Mouse (Mus musculus): Measurements from ENCODE around the gene Smim1. TPM values are rescaled to one million over a fixed set of nuclear protein-coding genes. Genes with fewer than 3 reads are reported as not detected.

Gene Smim1
- polyA plus RNA-seq (2016; fragmentation: Nextera tagmentation; extraction: Ambion mirVana) = 120 and 132 TPM in 2 replicates

DNA sequence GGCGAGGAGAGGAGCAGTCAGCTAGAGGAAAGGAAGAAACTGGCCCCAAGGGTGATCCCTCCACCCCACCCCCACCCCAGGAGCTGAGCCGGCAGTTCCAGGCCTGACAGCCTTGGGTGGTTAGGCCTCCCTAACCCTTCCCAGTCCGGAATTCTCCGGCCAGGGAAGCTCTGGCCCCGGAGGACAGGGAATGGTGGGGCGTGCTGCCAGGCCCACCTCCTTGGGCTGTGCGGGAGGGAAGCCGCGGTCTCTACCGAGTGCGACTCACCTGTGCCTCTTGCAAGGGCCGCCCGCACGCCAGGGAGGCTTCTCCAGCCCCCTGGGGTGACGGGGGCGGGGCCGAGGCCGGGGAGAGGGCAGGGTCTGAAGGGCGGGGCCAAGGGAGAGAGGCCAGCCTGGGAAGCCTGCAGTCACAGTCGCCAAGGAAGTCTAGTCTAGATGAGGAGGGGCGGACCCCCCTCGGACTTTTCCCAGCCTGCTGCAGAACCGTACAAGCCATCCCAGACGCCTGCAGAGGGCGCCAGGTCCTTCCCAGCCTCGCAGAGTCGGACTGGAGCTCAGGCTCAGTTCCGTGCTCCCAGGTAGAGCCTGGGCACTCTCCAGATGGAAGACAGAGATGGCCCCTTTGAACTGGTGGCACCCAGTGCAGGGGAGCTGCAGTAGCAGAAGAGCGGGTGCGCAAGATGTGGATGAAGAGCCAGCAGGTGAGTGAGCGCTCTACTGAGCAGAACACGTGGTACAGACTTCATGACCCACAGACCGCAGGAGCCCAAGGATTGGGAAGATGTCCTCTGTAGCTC is at the start of gene Smim1:
TSS of gene Smim1 (minus strand) at position 590 of the 800 bp plus-strand sequence.
- H3K4me3 ChIP-seq = peak within 1 kb of the TSS; percentile 68
- 3% methylated on average over 33 of the region's 33 CpGs for WGBS
- H3K27ac ChIP-seq = peak within 1 kb of the TSS; percentile 85
- H3K36me3 ChIP-seq = peaks cover 22% of the 10 kb centered on the region
- H3K4me1 ChIP-seq = peaks cover 47% of the 10 kb centered on the region
- DNase-seq (ENCODE audit: low spot score) = peak; percentile 95
- no peaks in the 10 kb centered on the region for H3K9me3 ChIP-seq
- H3K27me3 ChIP-seq (ENCODE audit: insufficient read depth, poor library complexity, severe bottlenecking) = peaks cover 30% of the 10 kb centered on the region

DNA sequence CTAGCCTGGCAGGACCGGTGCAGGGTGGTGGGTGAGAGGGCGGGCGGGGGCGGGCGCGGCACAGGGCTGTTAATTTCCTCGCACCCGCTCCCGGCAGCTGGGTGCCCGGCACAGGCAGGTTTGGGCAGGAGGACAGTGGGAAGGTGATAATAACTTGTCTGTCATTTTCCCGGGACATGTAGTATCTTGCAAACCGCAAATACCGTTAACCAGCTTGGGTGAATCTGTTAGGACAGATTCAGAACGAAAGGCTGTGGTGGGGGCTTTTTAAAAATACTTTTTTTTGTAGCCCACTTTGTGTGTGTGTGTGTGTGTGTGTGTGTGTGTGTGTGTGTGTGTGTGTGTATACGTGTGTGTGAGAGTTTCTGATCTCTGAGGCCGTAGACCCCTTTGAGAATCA is 45.9 kb upstream of the Smim1 start:
- DNase-seq (ENCODE audit: low spot score) = no peak
- no peak overlapping the region for H3K27ac ChIP-seq
- H3K4me3 ChIP-seq = no peak overlapping the region
- 12% methylated on average over 15 of the region's 16 CpGs for WGBS
- H3K36me3 ChIP-seq = no peaks in the 10 kb centered on the region
- no peaks in the 10 kb centered on the region for H3K9me3 ChIP-seq
- H3K27me3 ChIP-seq (ENCODE audit: insufficient read depth, poor library complexity, severe bottlenecking) = peaks cover 89% of the 10 kb centered on the region
- H3K4me1 ChIP-seq = no peaks in the 10 kb centered on the region

DNA sequence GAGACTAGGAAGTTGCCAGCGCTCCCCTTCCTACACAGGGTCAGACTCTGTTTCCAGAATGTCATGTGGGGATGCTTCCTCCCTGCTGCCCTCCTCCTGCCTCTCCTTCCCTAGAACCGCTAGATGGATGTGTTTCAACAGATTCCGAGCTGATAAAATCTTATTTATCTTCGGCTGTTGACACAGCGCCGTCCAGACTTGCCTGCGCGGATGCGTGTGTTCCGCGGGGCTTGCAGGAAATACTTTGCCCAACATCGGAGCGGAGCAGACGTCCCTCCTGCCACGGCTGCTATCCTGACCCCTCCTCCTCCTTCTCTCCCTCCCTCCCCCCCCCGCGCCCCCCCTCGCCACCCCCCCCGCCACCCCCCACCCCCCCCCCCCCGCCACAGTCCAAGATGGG is 45.5 kb upstream of the Smim1 start:
- WGBS = 2% methylated on average over 15 of the region's 20 CpGs
- Histone ChIP-seq H3K36me3 (no peaks in the 10 kb centered on the region), H3K4me3 (no peak overlapping the region), H3K27ac (no peak overlapping the region), H3K27me3 (ENCODE audit: insufficient read depth, poor library complexity, severe bottlenecking) (peaks cover 89% of the 10 kb centered on the region), H3K9me3 (no peaks in the 10 kb centered on the region), H3K4me1 (no peaks in the 10 kb centered on the region)
- no peak for DNase-seq (ENCODE audit: low spot score)

DNA sequence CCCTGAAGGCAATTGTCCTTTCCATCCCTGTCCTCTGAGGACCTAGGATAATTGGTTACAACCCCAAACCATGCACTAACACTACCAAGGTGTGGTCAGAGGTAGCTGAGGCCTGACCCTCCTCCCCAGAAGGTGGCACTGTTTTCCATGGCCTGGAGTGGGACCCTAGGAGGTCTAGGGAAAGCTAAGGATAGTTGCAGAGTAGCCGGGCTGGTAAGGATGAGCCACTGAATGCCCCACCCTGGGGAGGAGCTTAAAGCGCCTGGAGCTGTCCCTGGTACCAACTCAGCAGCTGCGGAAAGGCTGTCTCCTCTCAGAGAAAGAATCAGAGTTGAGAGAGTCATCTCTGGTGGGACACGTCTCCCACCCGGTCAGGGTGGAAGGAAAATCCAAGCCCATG is 44.9 kb upstream of the Smim1 start:
- Histone ChIP-seq H3K27ac (no peak overlapping the region), H3K9me3 (no peaks in the 10 kb centered on the region), H3K4me1 (no peaks in the 10 kb centered on the region), H3K4me3 (no peak overlapping the region), H3K27me3 (ENCODE audit: insufficient read depth, poor library complexity, severe bottlenecking) (peaks cover 88% of the 10 kb centered on the region), H3K36me3 (no peaks in the 10 kb centered on the region)
- no peak for DNase-seq (ENCODE audit: low spot score)
- under 1% methylated on average over 5 of the region's 5 CpGs for WGBS

DNA sequence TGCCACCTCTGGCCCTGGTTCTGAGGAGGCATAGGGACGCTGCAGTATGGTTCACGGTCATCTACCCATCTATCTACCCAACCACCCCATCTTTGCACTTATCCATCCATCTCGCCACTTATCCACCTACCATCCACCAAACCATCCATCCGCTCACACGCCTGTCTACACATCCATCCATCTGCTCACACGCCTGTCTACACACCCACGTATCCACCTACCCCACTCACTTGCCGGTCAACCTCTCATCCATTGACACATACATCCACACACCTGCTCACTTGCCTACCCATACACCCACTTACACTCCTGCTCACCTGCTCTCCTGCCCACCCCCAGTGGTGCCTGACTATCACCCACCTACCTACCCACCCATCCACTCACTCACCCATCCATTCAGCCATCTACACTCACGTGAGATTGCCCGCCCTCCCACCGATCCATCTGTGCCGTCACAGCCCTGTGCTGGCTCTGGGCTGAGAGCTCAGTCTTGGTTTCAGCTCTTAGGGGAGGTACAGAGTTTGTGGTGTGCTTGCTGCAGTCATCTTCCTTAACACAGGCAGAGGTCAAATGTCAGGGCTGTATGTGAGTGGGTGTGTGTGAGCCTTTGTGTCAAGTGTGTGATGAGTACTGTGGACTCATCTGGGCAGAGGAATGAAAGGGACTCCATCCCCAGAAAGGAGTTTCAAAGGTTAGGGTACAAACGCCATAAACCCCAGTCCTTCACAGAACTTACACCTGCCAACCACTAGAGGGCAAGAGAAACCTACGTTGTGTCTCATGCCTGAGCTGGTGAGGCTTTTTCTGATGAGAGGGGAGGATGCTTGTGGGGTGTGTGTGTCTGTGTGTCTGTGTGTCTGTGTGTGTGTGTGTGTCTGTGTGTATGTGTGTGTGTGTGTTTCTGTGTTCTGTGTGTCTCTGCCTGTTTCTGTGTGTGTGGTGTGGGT is 39.1 kb upstream of the Smim1 start:
- Histone ChIP-seq H3K4me1 (no peaks in the 10 kb centered on the region), H3K36me3 (no peaks in the 10 kb centered on the region), H3K27ac (no peak overlapping the region), H3K4me3 (no peak overlapping the region), H3K9me3 (no peaks in the 10 kb centered on the region), H3K27me3 (ENCODE audit: insufficient read depth, poor library complexity, severe bottlenecking) (peaks cover 70% of the 10 kb centered on the region)
- no peak for DNase-seq (ENCODE audit: low spot score)
- WGBS = 57% methylated on average over 14 of the region's 14 CpGs

DNA sequence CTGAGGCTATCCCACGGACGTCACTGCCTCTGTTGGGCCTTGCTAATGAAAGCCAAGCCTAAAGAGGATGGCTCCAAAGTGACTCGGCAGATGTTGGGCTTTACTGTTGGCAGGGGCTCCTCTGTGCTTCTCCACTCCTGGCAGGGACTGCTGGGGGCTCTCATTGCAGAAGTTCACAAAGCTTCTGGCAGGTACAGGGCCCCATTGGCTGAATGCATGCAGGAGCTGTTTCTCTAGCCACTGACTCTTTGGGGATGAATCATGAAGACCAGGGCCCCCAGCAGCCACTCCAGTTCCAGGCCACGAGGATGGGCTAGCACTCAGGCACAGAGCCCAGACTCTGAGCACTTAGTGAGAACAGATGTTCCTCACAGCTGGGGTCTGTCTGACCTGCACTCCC is 31.7 kb upstream of the Smim1 start:
- Histone ChIP-seq H3K4me1 (no peaks in the 10 kb centered on the region), H3K4me3 (no peak overlapping the region), H3K36me3 (no peaks in the 10 kb centered on the region), H3K9me3 (no peaks in the 10 kb centered on the region), H3K27me3 (ENCODE audit: insufficient read depth, poor library complexity, severe bottlenecking) (peaks cover 43% of the 10 kb centered on the region; the same call in 1 of the 2 replicates), H3K27ac (no peak overlapping the region)
- 54% methylated on average over 4 of the region's 4 CpGs for WGBS
- no peak for DNase-seq (ENCODE audit: low spot score)

DNA sequence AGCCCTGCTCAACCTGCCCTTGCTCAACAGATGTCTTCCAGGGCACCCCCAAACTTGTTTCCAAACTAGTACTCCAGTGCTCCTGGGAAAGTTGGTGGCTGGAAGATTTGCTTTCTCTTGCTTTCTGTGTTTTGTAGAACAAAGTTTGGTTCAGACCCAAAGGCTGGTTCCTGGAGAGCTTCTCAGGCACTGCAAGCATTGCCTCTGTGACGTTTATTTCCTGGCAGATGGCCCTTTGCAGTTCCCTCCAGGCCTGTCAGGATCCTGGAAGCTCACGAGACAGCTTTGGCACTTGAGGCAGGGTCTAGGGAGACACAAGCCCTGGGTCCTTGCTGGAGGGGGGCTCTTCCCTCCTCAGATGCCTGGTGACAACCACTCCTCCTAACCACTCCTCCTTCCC is 30.6 kb upstream of the Smim1 start:
- Histone ChIP-seq H3K4me1 (no peaks in the 10 kb centered on the region), H3K27ac (no peak overlapping the region), H3K9me3 (no peaks in the 10 kb centered on the region), H3K36me3 (no peaks in the 10 kb centered on the region), H3K27me3 (ENCODE audit: insufficient read depth, poor library complexity, severe bottlenecking) (peaks cover 33% of the 10 kb centered on the region; the same call in 1 of the 2 replicates), H3K4me3 (no peak overlapping the region)
- WGBS = 32% methylated on average over 2 of the region's 2 CpGs
- DNase-seq (ENCODE audit: low spot score) = no peak

DNA sequence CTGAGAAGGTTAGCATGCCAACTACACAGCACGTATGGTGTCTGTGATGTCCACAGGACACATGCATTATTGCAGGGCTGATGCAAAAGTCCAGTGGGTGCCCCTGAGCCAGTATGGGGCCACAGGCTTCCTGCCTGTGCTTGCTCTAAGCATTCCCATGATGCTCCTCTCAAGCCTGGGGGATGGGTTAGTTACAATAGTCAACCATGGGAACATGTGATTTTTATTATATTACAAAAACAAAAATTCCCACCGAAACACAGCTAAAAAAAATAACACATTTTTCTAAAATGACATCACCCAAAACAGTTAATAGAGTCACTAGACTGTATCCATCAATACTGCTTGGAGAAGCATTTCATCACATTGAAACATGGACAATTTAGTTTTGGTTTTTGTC is 30.0 kb upstream of the Smim1 start:
- no peaks in the 10 kb centered on the region for H3K36me3 ChIP-seq
- H3K4me1 ChIP-seq = no peaks in the 10 kb centered on the region
- no peak overlapping the region for H3K4me3 ChIP-seq
- peaks cover 28% of the 10 kb centered on the region; the same call in 1 of the 2 replicates for H3K27me3 ChIP-seq (ENCODE audit: insufficient read depth, poor library complexity, severe bottlenecking)
- no peak overlapping the region for H3K27ac ChIP-seq
- 71% methylated on average over 2 of the region's 2 CpGs for WGBS
- no peaks in the 10 kb centered on the region for H3K9me3 ChIP-seq
- no peak for DNase-seq (ENCODE audit: low spot score)

DNA sequence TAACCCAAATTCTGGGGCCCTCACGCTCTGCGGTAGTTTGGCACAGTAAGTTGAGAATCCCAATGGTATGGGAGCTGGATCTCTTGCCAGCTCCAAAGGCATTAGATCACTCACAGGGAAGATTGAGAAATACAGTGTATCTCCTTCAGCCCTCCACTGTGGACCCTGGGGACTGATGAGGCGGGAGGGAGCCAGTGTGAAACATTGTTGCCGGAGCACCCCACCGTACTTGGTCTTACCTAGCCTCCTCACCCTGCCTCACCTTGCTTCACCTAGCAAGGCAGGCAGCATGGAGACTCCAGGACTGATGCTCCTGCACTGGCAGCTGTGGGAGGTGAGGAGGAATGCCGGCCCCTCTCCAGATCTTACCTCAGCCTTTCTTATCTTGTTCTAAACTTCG is 29.5 kb upstream of the Smim1 start:
- no peaks in the 10 kb centered on the region for H3K9me3 ChIP-seq
- no peak overlapping the region for H3K4me3 ChIP-seq
- peaks cover 28% of the 10 kb centered on the region; the same call in 1 of the 2 replicates for H3K27me3 ChIP-seq (ENCODE audit: insufficient read depth, poor library complexity, severe bottlenecking)
- H3K36me3 ChIP-seq = no peaks in the 10 kb centered on the region
- no peaks in the 10 kb centered on the region for H3K4me1 ChIP-seq
- H3K27ac ChIP-seq = no peak overlapping the region
- WGBS = 81% methylated on average over 7 of the region's 7 CpGs
- no peak for DNase-seq (ENCODE audit: low spot score)

DNA sequence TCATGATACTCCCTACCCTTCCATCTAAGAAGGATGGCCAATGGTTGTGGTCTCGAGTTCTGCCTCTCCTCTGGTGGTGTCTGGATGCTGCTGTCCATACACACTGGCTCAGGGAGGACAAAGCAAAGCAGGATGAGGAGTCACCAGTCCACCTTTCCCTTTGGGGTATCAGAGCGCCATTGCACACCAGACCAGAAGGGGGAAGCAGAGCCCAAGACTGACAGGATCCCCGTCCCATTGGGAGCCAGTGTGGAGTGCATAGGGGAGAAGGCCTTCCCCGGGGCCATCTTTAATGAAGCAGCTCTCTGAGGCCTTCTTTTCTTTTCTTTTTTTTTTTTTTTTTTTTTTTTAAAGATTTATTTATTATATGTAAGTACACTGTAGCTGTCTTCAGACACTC is 27.0 kb upstream of the Smim1 start:
- no peaks in the 10 kb centered on the region for H3K9me3 ChIP-seq
- DNase-seq (ENCODE audit: low spot score) = no peak
- H3K27ac ChIP-seq = no peak overlapping the region
- peaks cover 10% of the 10 kb centered on the region; the same call in 1 of the 2 replicates for H3K27me3 ChIP-seq (ENCODE audit: insufficient read depth, poor library complexity, severe bottlenecking)
- H3K4me1 ChIP-seq = no peaks in the 10 kb centered on the region
- no peaks in the 10 kb centered on the region for H3K36me3 ChIP-seq
- no peak overlapping the region for H3K4me3 ChIP-seq
- 51% methylated on average over 4 of the region's 4 CpGs for WGBS

DNA sequence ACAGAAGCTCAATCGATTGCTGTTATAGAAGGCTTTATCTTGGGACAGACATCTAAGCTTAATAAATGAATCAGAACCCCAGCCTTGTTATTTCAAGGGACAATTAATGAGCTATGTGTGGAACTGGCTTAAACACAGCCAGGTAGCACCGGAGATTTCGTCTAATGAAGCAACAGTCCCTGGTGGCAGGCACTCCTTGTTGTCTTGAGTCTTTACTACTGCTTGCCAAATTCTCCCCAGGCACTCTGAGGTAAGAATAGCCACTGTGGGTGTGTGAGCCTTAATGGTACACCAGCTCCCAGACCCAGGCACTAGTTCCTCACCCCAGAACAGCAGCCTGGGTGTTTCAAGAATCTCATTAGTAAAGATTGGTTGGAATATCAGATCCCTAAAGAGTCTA is 25.4 kb upstream of the Smim1 start:
- DNase-seq (ENCODE audit: low spot score) = no peak
- Histone ChIP-seq H3K9me3 (no peaks in the 10 kb centered on the region), H3K4me1 (no peaks in the 10 kb centered on the region), H3K36me3 (no peaks in the 10 kb centered on the region), H3K27me3 (ENCODE audit: insufficient read depth, poor library complexity, severe bottlenecking) (no peaks in the 10 kb centered on the region; the same call in 1 of the 2 replicates), H3K4me3 (no peak overlapping the region), H3K27ac (no peak overlapping the region)
- 90% methylated on average over 3 of the region's 3 CpGs for WGBS

DNA sequence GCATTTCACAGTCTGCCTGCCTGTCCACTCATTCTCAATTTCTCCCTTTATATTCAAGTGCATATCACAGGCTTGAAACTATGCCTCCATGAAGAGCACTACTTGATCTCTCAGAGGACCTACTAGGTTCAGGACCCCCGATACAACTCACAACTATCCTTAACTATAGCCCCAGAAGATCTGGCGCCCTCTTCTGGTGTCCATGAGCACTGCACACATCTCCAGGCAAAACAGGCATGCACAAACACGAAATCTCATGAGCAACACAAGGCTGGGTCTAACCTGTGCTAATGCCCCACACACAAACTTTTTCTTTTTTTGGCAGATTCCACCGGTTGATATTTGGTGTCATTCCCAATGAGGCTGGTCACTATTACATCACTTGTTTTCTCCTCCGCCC is 19.8 kb upstream of the Smim1 start:
- H3K27ac ChIP-seq = no peak overlapping the region
- no peaks in the 10 kb centered on the region for H3K36me3 ChIP-seq
- 65% methylated on average over 5 of the region's 5 CpGs for WGBS
- H3K4me3 ChIP-seq = no peak overlapping the region
- no peaks in the 10 kb centered on the region for H3K9me3 ChIP-seq
- no peak for DNase-seq (ENCODE audit: low spot score)
- H3K4me1 ChIP-seq = no peaks in the 10 kb centered on the region
- peaks cover 6% of the 10 kb centered on the region; the same call in 1 of the 2 replicates for H3K27me3 ChIP-seq (ENCODE audit: insufficient read depth, poor library complexity, severe bottlenecking)

DNA sequence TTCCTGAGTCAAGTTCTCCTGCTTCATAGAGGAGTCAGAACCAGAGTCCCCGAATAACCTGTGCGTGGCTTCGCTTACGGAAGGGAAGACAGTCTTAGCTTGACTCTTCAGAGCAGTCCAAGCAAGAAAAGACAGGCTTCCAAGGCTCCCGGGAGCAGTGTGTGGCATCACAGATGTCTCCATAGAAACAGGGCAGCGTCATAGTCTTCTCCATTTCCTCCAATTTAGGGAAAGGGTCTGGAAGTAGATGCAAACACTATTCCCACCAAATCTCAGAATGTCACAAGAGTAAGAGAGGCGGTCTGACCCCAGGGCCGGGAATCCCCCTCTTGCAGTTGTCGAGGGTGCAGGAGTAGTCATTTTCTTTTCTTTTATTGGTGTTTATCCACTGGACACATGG is 16.5 kb upstream of the Smim1 start, which contains the start of gene Ccdc27:
TSS of gene Ccdc27 (minus strand) at position 101 of the 400 bp plus-strand sequence.
- DNase-seq (ENCODE audit: low spot score) = no peak
- Histone ChIP-seq H3K27ac (no peak within 1 kb of the TSS), H3K27me3 (ENCODE audit: insufficient read depth, poor library complexity, severe bottlenecking) (peaks cover 12% of the 10 kb centered on the region; the same call in 1 of the 2 replicates), H3K36me3 (no peaks in the 10 kb centered on the region), H3K9me3 (no peaks in the 10 kb centered on the region), H3K4me3 (no peak within 1 kb of the TSS), H3K4me1 (no peaks in the 10 kb centered on the region)
- WGBS = 84% methylated on average over 9 of the region's 9 CpGs

Measured in heart, embryonic 10.5 days (tissue).